Mouse (Mus musculus) inflammation-experienced regulatory T-cells, adult 6 months (primary cell): ENCODE measurements at regions not wholly inside any gene's neighbourhood (a gene's known extent, or its start where the extent isn't known, plus 50 kb on each side); places are given as distances from the start of the nearest gene placed in this dataset.

Experiments
- ATAC-seq: one replicate; pipeline ENCODE4 v1.8.0; 2017

DNA sequence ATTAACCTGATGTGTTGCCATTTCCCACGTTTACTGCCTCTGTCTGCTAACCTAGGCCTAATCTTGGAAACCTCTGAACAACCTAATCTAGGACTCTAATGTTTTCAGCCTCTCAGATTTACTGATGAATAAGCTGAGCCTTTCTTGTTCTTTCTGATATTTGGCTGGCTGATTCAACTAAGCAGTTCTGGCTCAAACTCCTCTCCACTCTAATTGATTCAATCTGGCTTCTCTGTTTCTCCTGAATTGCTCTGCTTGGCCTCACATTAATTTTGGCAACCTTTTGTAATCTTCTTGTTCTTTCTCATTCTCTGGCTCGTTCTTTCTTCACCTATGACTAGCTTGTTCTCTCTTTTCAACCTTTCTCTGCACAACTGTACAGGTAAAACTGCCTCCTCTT is 1561.2 kb upstream of the Zeb2 start:
- ATAC-seq, result no peak

- no peak for ATAC-seq
Measured at GRCm38 (mm10) chr2:46669517-46670291, 1552.5 kb upstream of the Zeb2 start.

- no peak for ATAC-seq
Measured at GRCm38 (mm10) chr2:46666990-46667337, 1549.8 kb upstream of the Zeb2 start.

DNA sequence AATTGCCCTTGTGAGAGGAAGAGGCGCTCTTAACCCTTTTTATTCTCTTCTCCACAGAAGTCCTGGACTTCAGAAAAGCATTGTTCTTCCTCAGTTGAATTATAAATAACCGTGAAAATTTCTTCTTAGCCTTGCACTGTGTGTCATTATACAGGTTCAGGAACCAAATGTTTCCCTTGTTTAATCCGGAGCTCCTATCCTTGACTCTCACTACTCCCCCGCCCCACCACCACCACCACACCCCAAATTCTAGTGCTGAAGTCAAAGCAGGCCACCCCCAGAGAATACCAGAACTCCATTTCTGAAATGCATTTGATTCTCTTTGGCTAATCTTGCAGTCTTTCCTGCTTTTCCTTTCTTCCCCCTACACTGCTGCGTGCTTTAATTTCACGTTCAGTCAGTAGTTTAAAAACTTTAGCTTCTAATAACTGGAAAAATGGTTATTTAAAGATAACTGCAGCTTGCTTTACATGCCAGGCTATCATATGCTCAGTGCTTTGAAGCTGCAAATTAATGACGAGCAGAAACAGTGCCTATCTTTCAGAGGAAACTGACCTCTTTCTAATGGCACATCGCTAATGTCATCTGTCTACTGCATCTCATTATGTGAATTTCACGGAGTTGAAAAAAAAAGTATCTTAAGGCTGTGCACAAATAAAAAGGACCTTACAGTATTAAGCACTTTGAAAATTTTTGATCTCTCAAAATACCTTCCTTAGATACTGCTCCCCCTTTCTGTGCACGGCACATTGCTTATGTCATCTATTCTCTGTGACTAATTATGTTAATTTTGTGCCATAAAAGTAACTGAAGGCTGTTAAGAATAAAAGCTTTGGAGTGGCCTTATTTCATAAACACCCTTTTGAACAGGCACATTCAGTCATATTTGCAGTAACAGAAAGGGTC is 1549.1 kb upstream of the Zeb2 start:
- ATAC-seq, result no peak

DNA sequence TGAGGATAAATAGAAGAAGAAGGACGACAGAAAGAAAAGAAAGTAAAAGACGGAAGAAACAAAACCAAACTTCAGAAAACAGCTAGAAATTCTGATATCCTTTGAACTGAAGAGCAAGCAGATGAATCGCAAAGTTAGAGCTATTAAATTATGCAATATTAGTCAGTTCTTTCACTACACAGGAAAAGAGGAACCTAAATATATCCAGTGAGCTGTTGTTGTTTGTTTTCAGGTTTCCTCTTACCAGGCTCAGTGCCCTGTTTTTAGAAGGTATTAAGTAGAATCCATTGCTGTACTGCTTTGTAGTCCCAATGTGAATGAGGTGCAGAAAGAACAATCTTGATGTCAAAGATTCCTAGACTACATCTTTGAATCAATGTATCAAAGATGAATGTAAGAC is 1544.7 kb upstream of the Zeb2 start:
- ATAC-seq, result no peak

GRCm38 (mm10) chr2:46660577-46660976 is 1543.4 kb upstream of the Zeb2 start:
- ATAC-seq, result no peak

GRCm38 (mm10) chr2:46655289-46655688 is 1538.1 kb upstream of the Zeb2 start:
- ATAC-seq, result no peak

GRCm38 (mm10) chr2:46652616-46653015 is 1535.4 kb upstream of the Zeb2 start:
- ATAC-seq, result no peak

DNA sequence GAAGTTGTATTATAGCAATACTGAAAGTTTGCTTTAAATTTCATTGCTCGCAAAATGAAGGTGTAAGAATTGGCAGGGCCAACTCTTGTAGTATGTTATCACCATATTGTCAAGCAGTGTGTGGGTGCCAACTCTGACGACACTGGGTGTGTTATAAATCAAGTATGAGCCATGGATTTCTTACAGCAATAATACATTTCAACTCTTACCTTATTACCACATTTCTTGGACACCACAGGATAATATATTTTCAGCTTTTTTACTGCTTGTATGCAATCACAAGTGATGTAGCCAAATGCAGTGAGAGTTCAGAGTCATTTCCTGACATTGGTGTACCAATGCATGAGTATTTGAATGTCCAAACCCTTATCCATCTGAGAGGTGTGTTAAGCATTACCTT is 1529.2 kb upstream of the Zeb2 start:
- ATAC-seq, result no peak

- no peak for ATAC-seq
Measured at GRCm38 (mm10) chr2:46609217-46609616, 1492.0 kb upstream of the Zeb2 start.

DNA sequence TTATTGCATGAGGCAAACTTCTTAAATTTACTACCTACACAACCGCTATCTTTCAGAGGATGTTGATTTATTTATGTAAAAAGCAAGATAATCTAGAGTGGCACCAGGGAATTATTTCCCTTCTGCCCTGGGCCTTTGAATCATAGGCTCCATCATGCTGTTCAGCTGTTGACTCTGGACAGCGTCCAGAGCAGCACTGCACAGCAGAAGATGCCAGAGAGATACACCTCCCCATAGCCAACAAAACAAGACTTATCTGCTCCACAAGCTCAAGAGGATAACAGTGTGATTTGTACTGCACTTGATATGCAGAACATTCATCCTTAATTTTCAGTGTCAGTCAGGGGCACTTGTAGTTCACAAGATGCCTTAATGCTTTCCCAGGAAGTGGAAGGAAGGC is 1464.6 kb upstream of the Zeb2 start:
- ATAC-seq, result no peak

- no peak for ATAC-seq
Measured at GRCm38 (mm10) chr2:46570416-46570815, 1453.2 kb upstream of the Zeb2 start.

GRCm38 (mm10) chr2:46533395-46533794 is 1416.2 kb upstream of the Zeb2 start:
- ATAC-seq, result no peak

DNA sequence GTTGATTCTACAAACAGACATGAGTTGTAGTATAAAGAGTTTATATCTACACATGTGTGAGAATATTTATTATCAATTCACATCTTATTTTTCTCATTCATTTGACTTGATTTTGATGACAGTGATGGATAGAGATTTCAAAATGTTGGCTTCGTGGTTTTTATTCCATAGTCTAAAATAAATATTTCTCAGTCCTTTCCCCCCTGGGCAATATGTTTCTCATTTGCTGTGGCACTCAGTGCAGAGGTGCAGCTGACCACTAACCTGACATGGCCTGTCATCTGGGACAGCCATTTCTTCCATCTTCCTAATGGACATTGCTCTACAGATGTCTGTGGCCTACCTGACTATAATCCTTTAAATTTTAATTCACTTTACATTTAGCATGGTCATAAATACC is 1413.5 kb upstream of the Zeb2 start:
- no peak for ATAC-seq

DNA sequence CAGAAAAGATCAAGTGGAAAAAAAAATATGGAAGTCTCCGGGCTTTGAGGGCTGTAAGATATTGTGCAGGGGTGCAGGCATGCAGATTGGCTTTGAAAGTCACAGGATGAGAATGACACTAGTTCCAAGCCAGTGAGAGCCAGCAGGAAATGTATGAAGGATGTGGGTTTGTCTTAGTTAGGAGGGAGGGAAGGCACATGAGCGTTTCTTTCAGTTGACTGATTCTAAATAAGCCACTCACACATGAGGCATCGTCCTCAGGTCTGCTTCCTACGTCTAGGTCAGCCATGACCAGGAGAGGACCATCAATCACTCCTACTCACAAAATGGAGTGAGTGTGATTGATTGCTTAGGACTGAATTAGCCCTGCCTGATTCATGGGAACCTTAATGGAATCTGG is 1408.0 kb upstream of the Zeb2 start:
- no peak for ATAC-seq

- no peak for ATAC-seq
Measured at GRCm38 (mm10) chr2:46524625-46525024, 1407.4 kb upstream of the Zeb2 start.

DNA sequence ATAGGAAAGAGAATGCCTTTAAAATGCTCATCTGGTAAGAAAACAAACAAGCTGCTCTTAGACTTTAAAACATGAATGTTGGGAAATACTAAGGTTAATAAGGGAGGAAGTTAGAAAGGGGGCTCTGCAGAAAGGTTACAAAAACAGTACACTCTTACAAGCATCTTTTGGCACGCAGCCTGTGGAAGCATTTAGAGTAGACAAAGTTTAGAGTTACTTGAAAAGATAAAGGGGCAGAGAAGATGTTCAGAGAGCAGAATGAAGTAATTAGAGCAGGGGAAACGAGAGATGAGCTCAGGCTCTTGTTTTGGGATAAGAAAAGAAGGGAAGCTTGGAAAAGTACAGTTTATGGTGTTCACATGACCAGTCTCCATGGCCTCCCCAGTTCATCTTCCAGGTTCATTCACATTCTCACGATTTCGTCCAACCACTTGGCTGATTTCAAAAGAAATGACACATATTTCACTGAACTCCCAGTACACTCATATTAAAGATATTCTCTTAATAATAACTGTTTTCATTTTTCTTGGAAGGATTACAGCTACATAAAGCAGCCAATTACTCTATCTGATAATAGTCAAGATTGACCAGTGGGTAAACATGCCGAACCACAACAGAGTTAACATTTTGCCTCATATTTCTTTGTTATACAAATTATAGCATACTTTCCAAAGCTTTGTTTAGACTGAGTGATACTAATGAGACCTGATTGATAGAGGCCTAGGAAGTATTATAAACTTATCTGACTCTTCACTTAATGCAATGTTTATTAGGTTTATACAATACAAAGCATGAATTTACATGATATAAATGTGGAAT is 1404.2 kb upstream of the Zeb2 start:
- no peak for ATAC-seq

GRCm38 (mm10) chr2:46512237-46513028 is 1395.2 kb upstream of the Zeb2 start:
- no peak for ATAC-seq

DNA sequence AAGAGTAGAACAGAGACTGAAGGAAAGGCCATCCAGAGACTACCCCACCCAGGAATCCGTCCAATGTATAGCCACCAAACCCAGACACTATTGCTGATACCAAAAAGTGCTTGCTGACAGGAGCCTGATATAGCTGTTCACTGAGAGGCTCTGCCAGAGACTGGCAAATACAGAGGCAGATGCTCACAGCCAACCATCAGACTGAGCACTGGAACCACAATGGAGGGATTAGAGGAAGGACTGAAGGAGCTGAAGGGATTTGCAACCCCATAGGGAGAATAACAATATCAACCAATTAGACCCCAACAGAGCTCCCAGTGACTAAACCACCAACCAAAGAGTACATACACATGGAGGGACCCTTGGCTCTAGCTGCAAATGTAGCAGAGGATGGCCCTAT is 1389.8 kb upstream of the Zeb2 start:
- no peak for ATAC-seq

GRCm38 (mm10) chr2:46503074-46503473 is 1385.9 kb upstream of the Zeb2 start:
- no peak for ATAC-seq

DNA sequence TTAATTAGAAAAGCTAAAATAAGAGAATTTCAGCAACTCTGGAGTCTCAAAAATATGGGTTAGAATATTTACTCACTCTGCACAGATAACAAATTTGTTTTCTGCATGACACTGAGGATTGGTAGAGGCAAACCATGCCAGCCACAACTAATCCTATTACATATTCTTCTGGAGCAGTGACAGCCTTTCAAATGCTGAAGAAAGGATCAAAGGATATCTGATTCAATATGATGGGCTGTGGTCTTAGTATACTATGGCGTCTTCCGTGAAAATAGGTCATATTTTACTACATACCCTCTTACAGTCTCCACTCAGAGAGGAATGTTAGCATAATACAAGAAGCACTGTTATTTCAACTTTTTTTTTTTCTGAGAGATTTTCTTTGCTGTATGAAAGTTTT is 1375.1 kb upstream of the Zeb2 start:
- no peak for ATAC-seq

GRCm38 (mm10) chr2:46491081-46491480 is 1373.9 kb upstream of the Zeb2 start:
- no peak for ATAC-seq
